Mouse (Mus musculus): ENCODE measurements at regions not wholly inside any gene's neighbourhood (a gene's known extent, or its start where the extent isn't known, plus 50 kb on each side); places are given as distances from the start of the nearest gene placed in this dataset.

- no peak for TF ChIP-seq CTCF (IDR thresholded peaks at IDR 0.05; ENCODE audit: low read depth, low read length)
- no peak for TF ChIP-seq POLR2A (IDR thresholded peaks at IDR 0.05; ENCODE audit: extremely low read depth, insufficient read depth, low read length)
These were observed 1479.9 kb upstream of the Tenm2 start for GRCm38 (mm10) chr11:38715697-38716096.
